Mouse (Mus musculus): ENCODE data around the gene Ehd1. TPM values are rescaled to one million over a fixed set of nuclear protein-coding genes. Genes with fewer than 3 reads are reported as not detected.
"Not testable (repeated sequence)": the region's sequence is repeated elsewhere in the genome, so short reads cannot be mapped to it uniquely, and the experiment has no call there.

Ehd1 gene
- polyA plus RNA-seq, 1 experiment from 2014 or later: 77.2 TPM

DNA sequence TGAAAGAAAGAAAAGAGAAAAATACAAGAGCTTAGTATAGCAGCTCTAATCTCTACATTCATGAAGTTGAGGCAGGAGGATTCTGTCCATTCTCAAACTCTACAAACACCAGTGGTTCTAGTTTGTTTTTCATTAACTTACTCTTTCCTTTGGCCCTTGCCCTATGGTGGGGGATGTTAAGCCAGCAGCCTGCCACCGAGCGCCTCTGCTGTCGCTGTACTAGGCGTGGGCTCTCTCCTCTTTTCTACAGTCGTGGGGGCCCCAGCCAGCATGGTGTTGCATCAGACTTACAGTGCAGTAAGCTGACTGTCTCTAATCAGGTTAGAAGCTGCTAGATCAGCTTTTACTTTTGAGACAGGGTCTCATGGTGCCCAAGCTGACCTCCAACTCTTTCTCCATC, 6.5 kb downstream of the Ehd1 start:
- no peaks in the 10 kb centered on the region for H3K9me3 ChIP-seq (replicated peaks; ENCODE audit: control insufficient read depth, low read length)
- no peak overlapping the region for H3K4me3 ChIP-seq (replicated peaks; ENCODE audit: low read length)
- H3K27me3 ChIP-seq (ENCODE audit: control insufficient read depth, insufficient read depth, low read length): no peaks in the 10 kb centered on the region
- no peak overlapping the region for H3K4me2 ChIP-seq (ENCODE audit: low read depth, low read length)
- H3K4me1 ChIP-seq (ENCODE audit: control insufficient read depth, insufficient read depth, low read length): peaks cover 40% of the 10 kb centered on the region
- H3K27ac ChIP-seq (ENCODE audit: low read length): no peak overlapping the region
- ATAC-seq (ENCODE audit: insufficient read depth, low FRiP score): no peak
- WGBS: 64% methylated on average over 5 of the region's 5 CpGs
- peaks cover 13% of the 10 kb centered on the region; the same call in 1 of the 2 replicates for H3K36me3 ChIP-seq (ENCODE audit: control insufficient read depth, insufficient read depth, low read length)
- no peak overlapping the region for H3K9ac ChIP-seq (ENCODE audit: low read length)

GRCm38 (mm10) chr19:6284502-6284901, 8.0 kb downstream of the Ehd1 start:
- H3K4me1 ChIP-seq (ENCODE audit: control insufficient read depth, insufficient read depth, low read length): peaks cover 26% of the 10 kb centered on the region
- no peaks in the 10 kb centered on the region for H3K27me3 ChIP-seq (ENCODE audit: control insufficient read depth, insufficient read depth, low read length)
- WGBS: 76% methylated on average over 12 of the region's 12 CpGs
- peak; percentile 29; the same call in 1 of the 2 replicates for ATAC-seq (ENCODE audit: insufficient read depth, low FRiP score)
- peaks cover 13% of the 10 kb centered on the region; the same call in 1 of the 2 replicates for H3K36me3 ChIP-seq (ENCODE audit: control insufficient read depth, insufficient read depth, low read length)
- H3K9me3 ChIP-seq (replicated peaks; ENCODE audit: control insufficient read depth, low read length): no peaks in the 10 kb centered on the region
- no peak overlapping the region for H3K4me3 ChIP-seq (replicated peaks; ENCODE audit: low read length)
- H3K4me2 ChIP-seq (ENCODE audit: low read depth, low read length): 0 out of 2 replicates have a peak overlapping the region, but pooled peaks have one; percentile 8
- H3K9ac ChIP-seq (ENCODE audit: low read length): no peak overlapping the region
- H3K27ac ChIP-seq (ENCODE audit: low read length): peak overlapping the region; percentile 74

DNA sequence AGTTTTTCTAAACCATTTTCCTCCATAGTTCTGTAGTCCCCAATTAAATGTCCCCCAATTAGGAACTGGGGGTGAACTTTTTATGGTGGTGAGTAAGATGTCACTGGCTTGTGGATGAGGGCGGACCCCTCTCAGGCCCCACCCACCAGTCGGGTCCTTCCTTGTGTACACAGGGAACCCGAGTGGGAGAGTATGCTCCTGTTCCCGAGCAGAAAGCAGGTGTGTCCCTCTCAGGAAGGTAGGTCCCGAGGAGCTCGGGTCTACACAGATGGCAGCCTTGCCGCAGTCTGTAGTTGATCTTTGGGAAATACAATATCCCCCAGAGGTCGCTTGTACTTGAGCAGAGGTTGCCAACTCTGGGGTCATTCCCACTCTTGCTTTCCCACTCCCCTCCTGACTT, 8.7 kb downstream of the Ehd1 start:
- Histone ChIP-seq H3K4me2 (ENCODE audit: low read depth, low read length) (peak overlapping the region; percentile 8; the same call in 1 of the 2 replicates), H3K9ac (ENCODE audit: low read length) (no peak overlapping the region), H3K4me1 (ENCODE audit: control insufficient read depth, insufficient read depth, low read length) (peaks cover 19% of the 10 kb centered on the region; the same call in 1 of the 2 replicates), H3K9me3 (replicated peaks; ENCODE audit: control insufficient read depth, low read length) (no peaks in the 10 kb centered on the region), H3K27me3 (ENCODE audit: control insufficient read depth, insufficient read depth, low read length) (no peaks in the 10 kb centered on the region), H3K4me3 (replicated peaks; ENCODE audit: low read length) (no peak overlapping the region), H3K27ac (ENCODE audit: low read length) (peak overlapping the region; percentile 74), H3K36me3 (ENCODE audit: control insufficient read depth, insufficient read depth, low read length) (peaks cover 13% of the 10 kb centered on the region; the same call in 1 of the 2 replicates)
- peak; percentile 49; the same call in 1 of the 2 replicates for ATAC-seq (ENCODE audit: insufficient read depth, low FRiP score)
- 61% methylated on average over 8 of the region's 8 CpGs for WGBS

DNA sequence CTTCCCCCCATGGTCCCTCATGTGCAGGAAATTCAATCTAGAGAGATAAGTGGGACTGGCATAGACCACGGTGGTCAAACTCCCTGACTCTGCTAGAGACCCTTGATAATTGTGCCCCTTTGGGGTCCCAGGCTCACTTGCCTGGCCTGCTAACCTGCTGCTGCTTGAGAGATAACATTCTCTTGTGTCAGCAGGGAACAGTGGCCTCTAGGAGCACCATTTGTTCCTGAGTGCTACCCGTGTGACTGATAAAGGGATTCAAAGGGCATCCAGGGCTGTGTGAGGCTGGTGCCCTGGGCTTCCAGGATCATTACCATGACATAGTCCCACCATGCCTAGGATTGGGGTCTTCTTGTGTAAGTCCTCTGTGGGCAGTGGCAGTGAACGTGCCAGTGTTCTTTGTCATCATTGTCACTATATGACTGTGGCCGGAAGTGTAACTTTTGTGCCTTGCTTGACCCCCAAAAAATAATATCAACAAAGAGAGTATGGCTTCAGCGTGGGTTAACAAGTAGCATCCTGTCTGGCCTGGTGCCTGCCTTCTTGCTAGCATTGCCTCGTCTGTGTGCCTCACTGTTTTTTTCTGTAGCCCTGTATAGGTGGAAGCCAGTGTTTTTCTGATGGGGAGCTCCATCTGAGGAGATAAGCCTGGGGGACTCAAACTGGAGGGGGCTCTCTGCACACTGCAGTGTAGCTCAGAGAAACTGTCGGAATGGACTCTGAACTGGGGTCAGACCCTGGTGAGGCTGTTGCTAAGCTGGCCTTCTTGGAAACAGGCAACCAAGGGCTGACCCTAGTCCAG, 9.3 kb downstream of the Ehd1 start:
- peak overlapping the region; percentile 74 for H3K27ac ChIP-seq (ENCODE audit: low read length)
- 54% methylated on average over 7 of the region's 7 CpGs for WGBS
- peak overlapping the region; percentile 8; the same call in 1 of the 2 replicates for H3K4me2 ChIP-seq (ENCODE audit: low read depth, low read length)
- H3K27me3 ChIP-seq (ENCODE audit: control insufficient read depth, insufficient read depth, low read length): no peaks in the 10 kb centered on the region
- peak overlapping the region; percentile 36; the same call in 1 of the 2 replicates for H3K9ac ChIP-seq (ENCODE audit: low read length)
- H3K4me1 ChIP-seq (ENCODE audit: control insufficient read depth, insufficient read depth, low read length): peaks cover 20% of the 10 kb centered on the region
- H3K9me3 ChIP-seq (replicated peaks; ENCODE audit: control insufficient read depth, low read length): no peaks in the 10 kb centered on the region
- H3K36me3 ChIP-seq (ENCODE audit: control insufficient read depth, insufficient read depth, low read length): peaks cover 13% of the 10 kb centered on the region; the same call in 1 of the 2 replicates
- no peak overlapping the region for H3K4me3 ChIP-seq (replicated peaks; ENCODE audit: low read length)
- peak; percentile 27; the same call in 1 of the 2 replicates for ATAC-seq (ENCODE audit: insufficient read depth, low FRiP score)

GRCm38 (mm10) chr19:6286434-6287401, 10.2 kb downstream of the Ehd1 start:
- Histone ChIP-seq H3K4me3 (replicated peaks; ENCODE audit: low read length) (no peak overlapping the region), H3K27me3 (ENCODE audit: control insufficient read depth, insufficient read depth, low read length) (no peaks in the 10 kb centered on the region), H3K4me2 (ENCODE audit: low read depth, low read length) (no peak overlapping the region), H3K9me3 (replicated peaks; ENCODE audit: control insufficient read depth, low read length) (no peaks in the 10 kb centered on the region), H3K27ac (ENCODE audit: low read length) (no peak overlapping the region), H3K9ac (ENCODE audit: low read length) (peak overlapping the region; percentile 36; the same call in 1 of the 2 replicates), H3K36me3 (ENCODE audit: control insufficient read depth, insufficient read depth, low read length) (peaks cover 6% of the 10 kb centered on the region; the same call in 1 of the 2 replicates), H3K4me1 (ENCODE audit: control insufficient read depth, insufficient read depth, low read length) (peaks cover 24% of the 10 kb centered on the region)
- WGBS: 80% methylated on average over 19 of the region's 19 CpGs
- ATAC-seq (ENCODE audit: insufficient read depth, low FRiP score): no peak

GRCm38 (mm10) chr19:6288236-6288894, 11.8 kb downstream of the Ehd1 start:
- Histone ChIP-seq H3K4me1 (ENCODE audit: control insufficient read depth, insufficient read depth, low read length) (peaks cover 24% of the 10 kb centered on the region), H3K27me3 (ENCODE audit: control insufficient read depth, insufficient read depth, low read length) (no peaks in the 10 kb centered on the region), H3K27ac (ENCODE audit: low read length) (no peak overlapping the region), H3K9ac (ENCODE audit: low read length) (no peak overlapping the region), H3K36me3 (ENCODE audit: control insufficient read depth, insufficient read depth, low read length) (peaks cover 4% of the 10 kb centered on the region; the same call in 1 of the 2 replicates), H3K9me3 (replicated peaks; ENCODE audit: control insufficient read depth, low read length) (no peaks in the 10 kb centered on the region), H3K4me3 (replicated peaks; ENCODE audit: low read length) (no peak overlapping the region), H3K4me2 (ENCODE audit: low read depth, low read length) (no peak overlapping the region)
- no peak for ATAC-seq (ENCODE audit: insufficient read depth, low FRiP score)
- WGBS: 68% methylated on average over 13 of the region's 13 CpGs

- no peaks in the 10 kb centered on the region for H3K27me3 ChIP-seq (ENCODE audit: control insufficient read depth, insufficient read depth, low read length)
- H3K9me3 ChIP-seq (replicated peaks; ENCODE audit: control insufficient read depth, low read length): no peaks in the 10 kb centered on the region
- 90% methylated on average over 14 of the region's 14 CpGs for WGBS
- no peak overlapping the region for H3K9ac ChIP-seq (ENCODE audit: low read length)
- peaks cover 9% of the 10 kb centered on the region; the same call in 1 of the 2 replicates for H3K36me3 ChIP-seq (ENCODE audit: control insufficient read depth, insufficient read depth, low read length)
- no peak overlapping the region for H3K4me2 ChIP-seq (ENCODE audit: low read depth, low read length)
- H3K27ac ChIP-seq (ENCODE audit: low read length): no peak overlapping the region
- H3K4me3 ChIP-seq (replicated peaks; ENCODE audit: low read length): no peak overlapping the region
- ATAC-seq (ENCODE audit: insufficient read depth, low FRiP score): no peak
- peaks cover 20% of the 10 kb centered on the region for H3K4me1 ChIP-seq (ENCODE audit: control insufficient read depth, insufficient read depth, low read length)
These were observed 13.2 kb downstream of the Ehd1 start for GRCm38 (mm10) chr19:6289696-6290238.

DNA sequence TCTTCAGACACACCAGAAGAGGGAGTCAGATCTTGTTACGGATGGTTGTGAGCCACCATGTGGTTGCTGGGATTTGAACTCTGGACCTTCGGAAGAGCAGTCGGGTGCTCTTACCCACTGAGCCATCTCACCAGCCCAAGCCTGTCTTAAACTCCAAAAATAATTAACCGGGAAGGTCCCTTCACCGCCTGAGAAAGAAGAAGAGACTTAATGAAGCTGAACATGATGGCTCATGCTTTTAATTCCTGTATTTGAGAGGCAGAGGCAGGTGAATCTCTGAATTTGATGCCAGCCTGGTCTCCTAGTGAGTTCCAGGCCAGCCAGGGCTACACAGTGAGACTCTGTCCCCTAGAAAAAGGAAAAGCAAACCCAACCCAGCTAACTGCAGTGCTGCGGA, 14.2 kb downstream of the Ehd1 start:
- H3K4me3 ChIP-seq (replicated peaks; ENCODE audit: low read length); H3K9me3 ChIP-seq (replicated peaks; ENCODE audit: control insufficient read depth, low read length); ATAC-seq (ENCODE audit: insufficient read depth, low FRiP score); H3K27me3 ChIP-seq (ENCODE audit: control insufficient read depth, insufficient read depth, low read length); H3K4me2 ChIP-seq (ENCODE audit: low read depth, low read length): not testable (repeated sequence)
- Histone ChIP-seq H3K27ac (ENCODE audit: low read length) (peak overlapping the region; percentile 74), H3K36me3 (ENCODE audit: control insufficient read depth, insufficient read depth, low read length) (peaks cover 17% of the 10 kb centered on the region; the same call in 1 of the 2 replicates), H3K9ac (ENCODE audit: low read length) (peak overlapping the region; percentile 36; the same call in 1 of the 2 replicates), H3K4me1 (ENCODE audit: control insufficient read depth, insufficient read depth, low read length) (peaks cover 12% of the 10 kb centered on the region)
- WGBS: 90% methylated on average over 5 of the region's 6 CpGs
